Mouse (Mus musculus) erythroblast, embryonic 14.5 days (primary cell): Measurements from ENCODE around the gene 1700003E16Rik.

Experiments used
- GATA1 ChIP-seq: IDR thresholded peaks from 2 replicates; pipeline ENCODE4 v1.6.1; 2012; ENCODE audit warnings: low read length, inconsistent platforms, mixed read lengths
- TAL1 ChIP-seq: IDR thresholded peaks from 3 replicates; pipeline ENCODE4 v1.6.1; 2012; ENCODE audit warnings: low read length, inconsistent platforms, mixed read lengths

- TF ChIP-seq TAL1 (no peak), GATA1 (no peak)
These were observed 19.2 kb upstream of the 1700003E16Rik start for GRCm38 (mm10) chr6:83136881-83137575.
